Mouse (Mus musculus): ENCODE data around the gene Extl1.

- TF ChIP-seq CTCF (IDR thresholded peaks at IDR 0.05; ENCODE audit: extremely low read depth, insufficient read depth, low read length) (no peak), POLR2A (IDR thresholded peaks at IDR 0.05; ENCODE audit: extremely low read depth, insufficient read depth, low read length) (no peak)
Measured at GRCm38 (mm10) chr4:134432686-134433360, 49.2 kb upstream of the Extl1 start.
